Comparison of ENCODE assay signal across 10 mouse cellular contexts in genomic region chr14:48224861-48225300, GRCm38 (mm10).
A peak's percentile ranks its signal among the peaks of the same experiment; 100 is the strongest.
DNase-seq lines count a peak whose midpoint lies in the region; ATAC-seq and TF ChIP-seq lines count a peak whose summit lies in the region.
"Had no signal": no experiment of that assay in that cellular context is flagged by ENCODE, and none has a peak within 500 bp of the region (broad histone marks: within the 10 kb centered on the region; RNA-seq: fewer than 3 reads in every experiment).

No protein-coding gene starts in this region.

- H3K27me3 ChIP-seq in kidney, adult 2 months (replicated peaks; ENCODE audit: control insufficient read depth, insufficient read depth, low read length), result no peaks in the 10 kb centered on the region
- H3K27me3 ChIP-seq in C2C12 (ENCODE audit: control insufficient read depth, insufficient read depth, insufficient read length) (no peaks in the 10 kb centered on the region), Patski (no peaks in the 10 kb centered on the region)
- H3K27me3 ChIP-seq: liver, embryonic 15.5 days had no signal

- H3K79me3 ChIP-seq in C2C12 (ENCODE audit: low read depth), result no peaks in the 10 kb centered on the region

- no peak for TF ChIP-seq POLR2A in kidney, adult 2 months (IDR thresholded peaks at IDR 0.05; ENCODE audit: low read depth, low read length)

- peak; percentile 63 for ATAC-seq in Patski
- ATAC-seq in megakaryocyte, adult 5-6 weeks (ENCODE audit: poor library complexity, severe bottlenecking), result no peak
- ATAC-seq: forebrain, embryonic 14.5 days had no signal

- no peaks in the 10 kb centered on the region for H3K36me3 ChIP-seq in kidney, adult 2 months (ENCODE audit: control insufficient read depth, insufficient read depth, low read length)
- H3K36me3 ChIP-seq in C2C12 (ENCODE audit: control insufficient read depth, insufficient read depth), result no peaks in the 10 kb centered on the region
- H3K36me3 ChIP-seq: liver, embryonic 15.5 days had no signal

- POLR2A ChIA-PET in Patski (lab: Charles Lee), result no interaction called here

- CTCF ChIA-PET in Patski (lab: Charles Lee), result interaction anchor here (0.9 to 2.2 kb wide), 4 partner anchors 9 to 25 kb away, joined by 3 to 7 read pairs (median 4); no protein-coding TSS in a partner anchor

- WGBS in kidney, adult 2 months, result 42% methylated on average over 5 of the region's 5 CpGs

- TF ChIP-seq CTCF in kidney, adult 2 months (conservative IDR thresholded peaks at IDR 0.05; ENCODE audit: insufficient read depth, insufficient read length, low read depth, low read length), result no peak
- TF ChIP-seq CTCF in C2C12 (IDR thresholded peaks at IDR 0.05; ENCODE audit: control insufficient read depth, insufficient read depth, insufficient read length) (no peak), Patski (IDR thresholded peaks at IDR 0.05) (no peak)

- H3K4me3 ChIP-seq in kidney, adult 2 months (ENCODE audit: insufficient read depth, low read depth, low read length), result no peak overlapping the region
- H3K4me3 ChIP-seq in C2C12 (ENCODE audit: insufficient read depth, poor library complexity, severe bottlenecking), result no peak overlapping the region
- H3K4me3 ChIP-seq: liver, embryonic 15.5 days had no signal

- H3K79me2 ChIP-seq in C2C12 (ENCODE audit: control insufficient read depth, insufficient read depth), result no peaks in the 10 kb centered on the region

- no peak overlapping the region for H3K27ac ChIP-seq in kidney, adult 2 months (ENCODE audit: insufficient read depth, low read depth, low read length)
- H3K27ac ChIP-seq: liver, embryonic 15.5 days had no signal

- H3K4me1 ChIP-seq in kidney, adult 2 months (ENCODE audit: control insufficient read depth, insufficient read depth, low read length), result peaks cover 17% of the 10 kb centered on the region
- H3K4me1 ChIP-seq: liver, embryonic 15.5 days had no signal

- in situ Hi-C loops in Patski (cut with MboI; ENCODE audit: low pct_unique_long_range_greater_than_20kb), result no loop called here

- peak; percentile 35 for DNase-seq in kidney, adult 2 months
- DNase-seq in kidney, postnatal 14 days, result no peak
- DNase-seq in Patski (ENCODE audit: low read depth, low spot score), result no peak
- DNase-seq in fibroblast of lung, adult 2 months (ENCODE audit: low read depth), result peak; percentile 79
- no peak for DNase-seq in frontal cortex, postnatal 10 days (ENCODE audit: low spot score in 2 of 2)
- DNase-seq: spleen, adult 18-20 months had no signal

- no peak overlapping the region for H3ac ChIP-seq in C2C12 (ENCODE audit: control insufficient read depth, insufficient read length, low read depth)

TF ChIP-seq in C2C12, 6 proteins besides CTCF, POLR2A, EP300 and RAD21:
- peak; percentile 22 for TF ChIP-seq MAX (IDR thresholded peaks at IDR 0.05)
- TF ChIP-seq MYOG (IDR thresholded peaks at IDR 0.05; ENCODE audit: control insufficient read depth, extremely low read depth, insufficient read length), result no peak
- peak; percentile 45 for TF ChIP-seq MYOD1 (IDR thresholded peaks at IDR 0.05; ENCODE audit: control insufficient read depth, insufficient read length, low read depth)

Comparison
In these comparisons a context has a peak if more than half of its experiments do, and no peak if none do; other contexts are left out.
1. DNase-seq: peak in kidney, adult 2 months (single experiment) and fibroblast of lung, adult 2 months (single experiment); none in kidney, postnatal 14 days (single experiment), Patski (single experiment) and frontal cortex, postnatal 10 days (0 of 2).